Mouse (Mus musculus): ENCODE results near the gene Myh6.
"Not testable (repeated sequence)": the region's sequence is repeated elsewhere in the genome, so short reads cannot be mapped to it uniquely, and the experiment has no call there.

Myh6 gene

DNA sequence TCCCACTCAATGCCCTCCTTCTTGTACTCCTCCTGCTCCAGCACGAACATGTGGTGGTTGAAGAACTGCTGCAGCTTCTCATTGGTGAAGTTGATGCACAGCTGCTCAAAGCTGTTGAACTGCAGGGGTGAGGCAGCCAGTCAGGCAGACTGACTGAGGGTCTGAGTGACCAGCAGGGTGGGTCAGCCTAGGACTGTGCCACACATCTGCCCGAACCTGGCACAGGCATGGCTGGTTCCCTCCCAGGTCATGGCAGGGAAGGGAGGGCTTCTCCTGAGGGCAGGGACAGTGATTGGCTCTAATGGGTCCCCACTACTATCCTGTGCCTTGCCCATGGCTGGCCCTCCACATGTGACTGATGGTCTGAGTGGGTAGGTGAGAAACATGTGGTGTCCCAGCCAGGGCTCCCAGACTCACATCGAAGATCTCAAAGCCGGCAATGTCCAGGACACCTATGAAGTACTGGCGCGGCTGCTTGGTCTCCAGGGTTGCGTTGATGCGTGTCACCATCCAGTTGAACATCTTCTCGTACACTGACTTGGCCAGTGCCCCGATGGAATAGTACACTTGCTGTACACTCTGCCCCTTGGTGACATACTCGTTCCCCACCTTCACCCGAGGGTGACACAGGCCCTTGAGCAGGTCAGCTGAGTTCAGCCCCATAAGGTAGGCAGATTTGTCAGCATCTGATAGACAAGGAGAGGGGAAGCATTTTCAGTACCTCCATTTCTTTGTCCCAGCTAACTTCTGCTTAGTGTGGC is 6.7 kb downstream of the Myh6 start:
- in situ Hi-C loops (cut with MboI, MseI), result not testable (repeated sequence)

DNA sequence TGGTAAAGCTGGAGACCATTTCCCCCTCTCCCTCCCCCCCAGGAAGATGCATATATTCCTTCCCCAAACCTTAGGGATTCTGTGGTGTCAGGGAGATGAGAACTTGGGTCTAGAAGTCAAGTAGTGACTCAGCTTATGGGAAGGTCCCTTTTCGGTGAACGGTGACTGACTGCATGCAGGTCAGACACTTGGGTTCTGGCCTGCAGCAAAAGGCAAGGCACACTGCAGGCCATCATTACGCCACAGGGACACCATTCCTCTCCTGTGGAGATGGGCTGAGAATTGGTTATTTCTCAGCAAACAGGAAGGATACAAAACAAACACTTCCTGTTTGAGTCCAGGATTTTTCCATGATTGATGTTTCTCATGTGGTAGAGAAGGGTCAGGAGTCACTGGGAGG is 7.5 kb downstream of the Myh6 start:
- in situ Hi-C loops (cut with MboI, MseI), result no loop called here

DNA sequence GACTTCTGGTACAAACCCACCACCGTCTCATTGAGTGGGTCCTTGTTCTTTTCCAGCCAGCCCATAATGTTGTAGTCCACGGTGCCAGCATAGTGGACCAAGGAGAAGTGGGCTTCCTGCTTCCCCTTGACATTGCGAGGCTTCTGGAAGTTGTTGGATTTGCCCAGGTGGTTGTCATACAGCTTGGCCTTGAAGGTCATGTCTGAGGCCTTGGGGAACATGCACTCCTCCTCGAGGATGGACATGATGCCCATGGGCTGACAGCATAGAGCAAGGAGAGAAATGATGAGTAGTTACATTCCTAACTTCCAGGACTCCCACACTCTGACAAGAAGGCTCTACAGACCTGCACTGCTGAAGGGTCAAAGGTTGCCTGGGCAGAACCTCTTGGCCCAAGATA is 8.2 kb downstream of the Myh6 start:
- in situ Hi-C loops (cut with MboI, MseI), result no loop called here

DNA sequence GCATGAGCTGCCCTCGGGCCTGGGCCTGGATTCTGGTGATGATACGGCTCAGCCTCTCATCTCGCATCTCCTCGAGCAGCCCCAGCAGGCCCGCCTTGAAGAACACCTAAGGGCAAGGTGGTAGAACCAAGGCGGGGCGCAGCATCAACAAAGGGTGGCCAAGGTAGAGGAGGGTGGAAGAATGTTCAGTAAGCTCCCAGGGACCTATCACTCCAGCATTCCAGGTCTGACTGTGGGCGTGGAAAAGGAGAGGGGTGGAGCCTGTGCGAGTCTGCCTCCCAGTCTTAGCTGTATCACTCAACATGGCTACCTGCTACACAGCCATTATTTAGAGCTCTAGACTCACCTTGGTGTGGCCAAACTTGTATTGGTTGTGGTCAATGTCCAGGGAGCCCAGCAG is 10.2 kb downstream of the Myh6 start:
- in situ Hi-C loops (cut with MboI, MseI), result no loop called here

DNA sequence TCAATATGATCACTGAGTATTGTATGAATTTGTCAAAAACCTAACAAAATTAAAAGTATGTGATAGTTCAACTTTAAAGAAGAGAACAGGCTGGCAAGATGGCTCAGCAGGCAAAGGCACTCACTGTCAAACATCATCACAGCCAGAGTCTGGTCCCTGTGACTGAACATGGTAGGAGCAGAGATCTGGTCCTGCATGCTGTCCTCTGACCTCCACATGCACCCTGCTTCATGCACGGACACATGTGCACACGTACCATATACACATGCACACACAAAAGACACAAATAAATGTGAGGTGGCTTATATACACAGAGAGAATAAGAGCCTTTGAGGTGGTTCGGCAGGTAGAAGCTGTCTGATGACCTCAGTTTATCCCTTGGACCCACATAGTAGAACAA is 11.2 kb downstream of the Myh6 start:
- in situ Hi-C loops (cut with MboI, MseI), result no loop called here

DNA sequence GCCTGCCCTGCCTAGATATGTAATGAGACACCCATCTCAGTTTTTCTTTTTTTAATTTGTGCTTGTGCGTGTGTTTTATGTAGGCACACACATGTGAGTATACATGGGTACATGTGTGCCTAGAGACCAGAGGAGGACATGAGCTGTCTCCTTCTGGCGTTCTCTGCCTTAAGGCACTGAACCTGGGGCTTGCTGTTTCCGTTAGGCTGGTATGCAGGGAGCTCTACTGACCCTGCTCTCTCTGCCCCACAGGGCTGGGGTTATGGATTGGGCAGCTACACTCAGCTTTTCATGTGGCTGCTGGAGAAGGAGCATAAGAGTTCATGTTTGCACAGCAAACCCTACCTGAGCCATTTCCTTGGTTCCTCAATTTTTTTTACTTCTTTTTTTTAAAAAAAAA is 12.3 kb downstream of the Myh6 start:
- in situ Hi-C loops (cut with MboI, MseI), result no loop called here

DNA sequence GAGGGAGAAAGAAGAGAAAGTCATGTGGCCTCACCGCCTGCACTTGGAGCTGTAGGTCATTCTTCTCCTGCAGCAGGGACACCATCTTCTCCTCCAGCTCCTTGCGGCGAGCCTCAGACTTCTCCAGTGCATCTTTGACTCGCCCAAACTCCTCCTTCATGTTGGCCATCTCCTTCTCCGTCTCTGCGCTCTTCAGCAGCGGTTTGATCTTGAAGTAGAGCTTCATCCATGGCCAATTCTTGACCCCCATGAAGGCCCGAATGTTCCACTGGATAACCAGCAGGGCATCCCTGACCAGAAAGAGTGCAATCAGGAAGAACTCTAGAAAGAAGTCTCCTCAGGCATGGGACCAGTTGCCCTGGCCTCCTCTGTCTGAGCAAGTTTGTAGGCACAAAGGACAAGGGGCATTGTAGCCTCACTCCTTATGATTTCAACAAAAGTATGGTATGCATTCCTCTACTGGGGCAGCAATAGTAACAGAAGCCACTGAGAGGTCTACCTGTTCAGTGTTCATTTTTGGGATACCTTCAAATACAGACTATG is 13.0 kb downstream of the Myh6 start:
- in situ Hi-C loops (cut with MboI, MseI), result no loop called here

DNA sequence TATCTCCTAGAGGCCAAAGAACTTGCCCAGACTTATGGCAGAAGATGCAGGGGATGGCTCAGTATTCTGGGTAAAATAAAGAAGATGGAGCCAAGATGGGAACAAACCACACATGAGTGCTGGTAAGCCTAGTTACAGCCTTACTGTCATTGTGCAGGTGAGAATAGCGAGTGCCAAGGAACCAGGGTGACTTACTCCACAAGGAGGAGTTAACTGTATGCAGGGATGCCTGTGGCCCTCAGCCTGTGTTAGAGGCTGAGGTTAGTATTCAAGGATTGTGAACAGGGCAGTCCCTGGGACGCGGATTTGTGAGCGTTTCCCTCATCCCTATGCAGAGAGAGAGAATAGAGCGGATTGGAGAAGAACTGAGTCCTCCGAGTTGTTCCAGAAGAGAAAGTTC is 15.1 kb downstream of the Myh6 start:
- in situ Hi-C loops (cut with MboI, MseI), result no loop called here

DNA sequence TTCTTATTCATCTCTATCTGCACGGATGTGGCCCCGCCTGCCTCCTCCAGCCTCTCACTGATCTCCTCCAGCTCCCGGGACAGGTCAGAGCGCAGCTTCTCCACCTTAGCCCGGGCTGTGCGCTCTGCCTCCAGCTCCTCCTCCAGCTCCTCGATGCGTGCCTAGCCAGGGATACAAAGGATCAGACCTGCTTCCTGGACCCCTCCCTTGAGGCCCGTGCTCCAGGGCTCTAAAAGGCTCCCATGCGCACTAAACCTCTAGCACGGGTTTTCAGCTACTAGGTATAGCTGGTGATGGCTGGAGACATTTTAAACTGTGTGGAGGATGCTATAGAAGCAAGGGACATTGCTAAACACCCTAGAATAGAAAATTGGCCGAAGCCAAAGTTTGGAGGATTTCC is 16.2 kb downstream of the Myh6 start:
- in situ Hi-C loops (cut with MboI, MseI), result no loop called here

DNA sequence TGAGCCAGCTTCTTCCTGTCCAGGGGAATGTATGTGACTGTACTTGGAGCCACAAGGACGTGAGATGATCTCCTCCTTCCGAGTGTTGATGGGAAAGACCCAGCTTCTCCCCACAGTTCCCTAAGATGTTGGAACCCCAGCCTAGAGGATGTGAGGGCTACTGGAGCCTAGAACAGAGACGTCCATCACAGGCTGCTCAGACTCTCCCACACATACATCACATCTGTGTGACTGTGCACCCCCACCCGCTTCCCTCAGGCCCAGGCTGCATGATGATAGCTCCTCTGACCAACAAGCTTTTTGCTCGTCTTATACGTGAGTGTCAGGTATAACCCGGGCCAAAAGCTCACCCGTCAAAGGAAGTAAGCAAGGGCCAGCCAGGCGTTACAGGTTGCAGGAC is 17.9 kb downstream of the Myh6 start:
- in situ Hi-C loops (cut with MboI, MseI), result no loop called here

DNA sequence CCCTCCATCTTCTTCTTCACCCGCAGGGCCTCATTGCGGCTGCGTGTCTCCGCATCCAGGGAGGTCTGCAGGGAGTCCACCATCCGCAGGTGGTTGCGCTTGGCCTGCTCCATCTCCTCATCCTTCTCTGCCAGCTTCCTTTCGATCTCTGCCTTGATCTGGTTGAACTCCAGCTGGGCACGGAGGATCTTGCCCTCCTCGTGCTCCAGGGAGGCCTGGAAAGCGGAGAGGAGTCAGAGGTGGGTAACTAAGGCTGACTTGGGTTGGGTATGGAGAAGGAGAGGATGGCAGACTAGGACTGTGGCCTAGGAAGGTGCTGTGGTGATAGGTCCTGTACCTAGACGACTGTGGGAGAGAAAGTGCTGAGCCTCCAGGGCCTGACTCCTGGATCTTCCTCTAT is 19.7 kb downstream of the Myh6 start:
- in situ Hi-C loops (cut with MboI, MseI), result not testable (repeated sequence)

DNA sequence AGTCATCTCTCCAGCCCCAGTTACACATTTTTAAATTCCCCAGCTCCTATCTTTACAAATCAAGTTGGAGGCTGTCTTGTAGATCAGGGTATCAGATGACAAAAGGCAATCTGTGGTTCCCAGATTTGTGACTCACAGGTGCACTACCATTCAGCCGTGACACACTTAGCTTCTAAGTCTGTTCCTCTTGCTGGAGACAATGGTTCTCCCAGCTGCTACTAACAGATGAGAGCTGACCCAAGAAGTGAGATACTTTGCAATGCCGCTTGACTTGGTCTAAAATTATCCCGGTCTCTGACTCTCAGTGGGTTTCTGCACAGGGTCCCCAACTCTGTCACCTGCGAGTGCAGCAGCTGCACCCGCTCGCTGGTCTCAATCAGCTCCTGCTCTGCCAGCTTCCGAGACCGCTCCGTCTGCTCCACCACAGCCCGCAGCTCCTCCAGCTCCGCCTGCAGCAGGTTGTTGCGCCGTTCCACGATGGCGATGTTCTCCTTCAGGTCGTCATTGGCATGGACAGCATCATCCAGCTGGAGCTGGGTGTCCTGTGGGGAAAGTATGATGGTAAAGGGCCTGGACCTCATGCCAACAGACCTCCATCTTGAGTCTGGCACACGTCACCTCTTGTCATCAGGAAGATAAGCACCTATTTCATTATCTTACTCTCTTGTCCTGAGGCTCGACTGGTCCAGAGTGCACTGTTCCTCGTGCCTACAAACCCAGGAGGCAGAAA is 20.6 kb downstream of the Myh6 start:
- in situ Hi-C loops (cut with MboI, MseI), result no loop called here

DNA sequence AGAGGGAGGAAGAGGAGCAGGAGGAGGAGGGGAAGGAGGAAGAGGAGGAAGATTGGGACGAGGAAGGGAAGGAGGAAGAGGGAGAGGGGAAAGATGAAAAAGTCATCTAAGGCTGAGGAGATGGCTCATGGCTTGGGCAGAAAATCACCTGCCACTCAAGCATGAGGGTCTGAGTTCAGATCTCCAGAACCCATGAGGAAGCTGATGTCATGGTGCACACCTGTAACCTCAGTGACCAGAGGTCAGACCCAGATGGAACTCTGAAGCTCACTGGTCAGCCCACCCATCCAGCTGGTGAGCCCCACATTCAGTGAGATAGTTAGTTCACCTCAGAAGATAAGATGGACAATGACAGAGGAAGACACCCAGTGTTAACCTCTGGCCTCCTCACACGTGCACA is 21.8 kb downstream of the Myh6 start:
- in situ Hi-C loops (cut with MboI, MseI), result no loop called here

DNA sequence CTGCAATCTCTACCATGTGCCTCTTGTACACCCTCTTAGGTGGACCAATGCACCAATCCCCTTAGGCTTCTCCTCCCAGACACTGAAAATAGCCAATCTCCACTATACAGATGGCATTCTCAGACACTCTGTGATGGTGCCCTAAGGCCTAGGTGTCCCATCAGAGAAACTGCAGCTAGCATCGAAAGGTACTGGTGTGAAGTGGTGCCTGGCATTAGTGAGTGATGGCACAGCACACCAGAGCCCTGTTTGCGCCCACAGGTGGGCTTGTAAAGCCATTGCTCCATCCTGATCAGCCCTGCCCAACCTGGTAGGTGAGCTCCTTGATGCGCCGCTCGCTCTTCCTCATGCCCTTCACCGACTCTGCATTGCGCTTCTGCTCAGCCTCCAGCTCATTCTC is 22.8 kb downstream of the Myh6 start:
- in situ Hi-C loops (cut with MboI, MseI), result no loop called here

DNA sequence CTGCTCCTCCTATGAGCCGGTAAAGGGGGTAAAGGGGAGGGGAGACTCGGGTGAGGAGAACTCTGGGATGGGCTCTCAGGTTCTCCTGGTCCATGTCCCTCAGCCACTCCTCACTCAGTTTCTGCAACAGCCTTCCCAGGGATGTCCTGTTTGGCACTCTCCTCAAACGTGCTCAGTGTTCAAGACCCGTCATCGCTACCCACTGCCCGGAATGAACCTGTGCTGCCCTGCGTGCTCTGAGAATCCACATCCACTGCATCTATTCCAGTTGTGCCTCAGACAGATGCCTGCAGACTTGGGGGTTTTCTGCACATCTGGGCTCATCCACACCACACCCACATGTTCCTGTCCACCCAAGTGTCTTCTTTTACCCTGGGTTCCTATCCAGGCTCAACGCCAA is 24.2 kb downstream of the Myh6 start:
- in situ Hi-C loops (cut with MboI, MseI), result no loop called here

DNA sequence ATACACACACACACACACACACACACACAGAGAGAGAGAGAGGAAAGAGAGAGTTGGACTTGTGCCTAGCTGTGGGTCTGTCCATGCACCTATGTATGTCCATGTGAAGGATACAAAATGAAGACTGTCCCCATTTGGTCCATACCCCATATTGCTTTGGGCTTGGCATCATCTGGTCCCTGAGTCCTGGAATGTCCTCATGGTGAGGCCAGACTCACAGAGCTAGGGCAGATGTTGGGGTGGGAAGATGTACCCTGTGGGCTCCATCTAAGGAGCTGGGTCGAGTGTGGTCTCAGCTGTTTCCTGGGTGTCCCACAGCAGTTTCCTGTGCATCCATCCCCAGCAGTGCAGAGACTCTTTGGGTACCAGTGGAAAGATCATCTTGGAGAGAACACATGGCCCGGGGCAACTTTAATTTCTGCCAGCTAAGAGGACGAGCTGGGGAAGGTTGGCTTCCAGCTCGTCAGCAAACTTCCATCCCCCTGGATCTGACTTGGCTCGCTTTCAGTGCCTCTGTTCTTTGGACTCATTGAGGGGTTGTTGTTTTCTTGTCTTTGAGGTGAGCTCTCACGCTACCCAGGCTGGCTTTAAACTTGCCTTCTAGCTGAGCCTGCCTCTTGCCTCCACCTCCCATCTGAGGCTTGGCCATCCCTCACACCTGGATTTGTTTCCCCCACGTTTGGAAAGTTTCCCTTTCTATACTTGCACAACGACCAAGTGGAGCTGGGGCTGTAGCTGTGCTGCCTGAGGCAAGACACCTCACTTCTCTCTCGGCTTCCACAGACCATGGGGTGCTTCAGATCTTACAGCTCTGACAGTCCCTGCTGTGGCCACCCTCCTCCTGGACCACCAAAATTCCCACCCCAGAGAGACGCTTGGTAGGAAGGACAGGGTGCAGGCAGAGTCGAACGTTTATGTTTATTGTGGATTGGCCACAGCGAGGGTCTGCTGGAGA is 25.4 kb downstream of the Myh6 start:
- in situ Hi-C loops (cut with MboI, MseI), result no loop called here

DNA sequence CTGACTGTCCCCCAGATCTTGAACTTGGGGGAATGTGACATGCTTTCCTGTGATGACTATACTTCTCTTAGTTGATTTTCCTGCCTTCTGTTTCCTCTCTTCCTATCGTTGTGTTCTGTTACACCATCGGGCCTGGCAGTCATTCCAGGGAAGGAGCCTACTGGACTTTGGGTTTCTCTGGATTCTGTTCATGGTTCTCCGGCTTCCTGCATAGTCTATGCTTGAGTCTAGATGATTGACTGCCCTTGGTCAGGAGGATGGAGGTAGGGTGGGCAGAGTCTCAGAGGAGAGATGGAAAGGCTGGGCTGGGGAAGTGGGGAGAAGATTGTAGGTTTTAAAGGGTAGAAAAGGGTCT is 26.6 kb downstream of the Myh6 start:
- in situ Hi-C loops (cut with MboI, MseI), result no loop called here

DNA sequence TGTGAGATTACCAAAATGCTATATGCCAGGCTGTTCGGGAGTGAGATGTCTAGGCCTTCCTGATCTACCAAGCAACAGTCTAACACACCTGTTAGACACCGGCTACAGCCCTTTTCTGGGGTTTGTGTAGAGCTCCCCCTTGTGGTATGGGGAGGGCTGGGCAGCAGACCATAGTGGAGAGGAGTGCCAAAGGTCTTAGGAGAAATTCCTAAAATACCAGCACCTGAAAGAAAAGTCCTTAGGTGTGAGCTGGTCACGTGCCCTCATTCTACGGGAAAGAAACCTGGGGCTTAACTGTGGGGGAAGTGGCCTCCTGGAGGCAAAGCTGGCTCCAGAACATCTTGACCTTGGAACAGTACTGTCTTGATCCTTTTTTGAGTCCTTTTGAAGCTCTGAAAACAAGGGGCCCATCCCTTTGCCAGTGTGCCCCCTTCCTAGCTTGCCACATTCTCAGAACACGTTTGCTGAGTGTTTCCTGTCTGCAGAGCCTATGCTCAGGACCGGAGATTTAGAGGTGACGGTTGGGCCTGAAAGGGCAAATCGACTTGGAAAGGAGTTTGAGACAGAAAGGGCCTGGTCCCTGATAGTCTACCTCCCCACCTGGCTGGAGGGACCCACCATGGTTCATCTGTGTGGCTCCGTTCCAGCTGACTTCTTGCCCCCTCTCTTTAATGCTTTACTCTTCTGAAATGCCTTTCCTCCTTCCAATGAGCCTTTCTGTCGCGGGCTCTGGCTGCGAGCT is 27.1 kb downstream of the Myh6 start:
- in situ Hi-C loops (cut with MboI, MseI), result no loop called here

DNA sequence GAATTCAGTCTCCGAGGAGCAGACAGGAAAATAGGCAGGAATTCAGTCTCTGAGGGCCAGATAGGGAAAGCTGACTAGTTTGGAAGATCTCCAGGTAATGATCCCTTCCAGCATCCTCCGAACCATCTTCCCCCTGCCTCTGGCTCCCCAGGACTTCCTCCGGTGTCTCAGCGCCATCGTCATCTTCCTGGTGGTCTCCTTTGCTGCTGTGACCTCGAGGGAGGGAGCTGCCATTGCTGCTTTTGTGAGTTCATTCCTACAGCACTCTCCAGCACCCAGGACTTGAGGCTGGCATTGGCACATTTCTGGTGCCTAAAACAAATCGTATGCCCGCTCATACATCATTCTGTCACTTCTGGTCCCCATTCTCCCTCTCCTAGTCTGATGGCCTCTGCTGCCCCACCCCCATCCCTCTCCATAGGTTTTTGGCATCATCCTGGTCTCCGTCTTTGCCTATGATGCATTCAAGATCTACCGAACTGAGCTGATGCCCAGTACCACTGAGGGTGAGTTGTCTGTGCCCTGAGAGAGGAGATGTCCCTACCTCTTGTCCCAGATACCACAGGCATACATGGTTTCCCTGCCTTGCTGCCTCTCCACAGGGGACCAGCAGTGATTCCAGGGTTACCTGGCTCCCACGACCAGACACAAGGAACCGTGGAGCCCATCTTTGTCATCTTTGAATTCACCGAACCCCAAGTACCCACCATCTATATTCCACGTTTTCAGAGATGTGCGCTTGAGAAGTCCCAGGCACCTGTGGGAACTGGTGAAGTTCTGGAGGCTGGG is 28.1 kb downstream of the Myh6 start:
- in situ Hi-C loops (cut with MboI, MseI), result no loop called here

DNA sequence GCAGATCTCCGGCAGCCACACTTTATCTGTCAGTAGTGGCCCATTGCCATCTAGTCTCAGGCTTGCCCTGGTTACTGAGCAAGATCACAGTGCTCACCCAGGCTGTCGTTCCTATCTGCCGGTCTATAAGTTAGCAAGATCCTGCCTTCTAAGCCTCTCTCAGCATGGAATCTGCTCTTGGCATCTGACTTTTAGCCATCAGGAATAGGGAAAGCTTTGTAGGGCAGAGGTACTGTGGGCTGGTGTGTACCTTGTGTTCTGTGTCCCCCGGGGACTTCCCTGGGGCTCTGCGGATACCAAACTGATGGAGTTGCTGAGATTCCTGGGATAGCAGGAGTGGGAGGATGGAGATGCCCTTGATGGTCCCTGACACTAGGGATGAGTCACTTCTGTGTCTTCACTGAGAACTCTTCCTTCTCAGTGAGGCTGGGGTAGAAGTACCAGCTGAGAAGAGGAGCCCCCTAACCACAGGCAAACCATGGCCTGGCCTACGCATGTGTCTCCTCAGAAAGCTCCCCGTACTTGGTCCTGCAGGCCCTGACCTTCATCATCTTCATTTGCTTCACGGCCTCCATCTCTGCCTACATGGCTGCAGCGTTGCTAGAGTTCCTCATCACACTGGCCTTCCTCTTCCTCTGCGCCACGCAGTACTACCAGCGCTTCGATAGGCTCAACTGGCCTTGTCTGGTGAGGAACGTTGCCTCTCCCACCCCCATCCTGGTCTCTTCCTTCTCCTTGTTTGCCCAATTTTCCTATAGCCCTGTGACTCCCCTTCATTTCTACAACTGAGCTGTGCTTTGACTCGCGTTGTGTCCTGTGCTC is 29.2 kb downstream of the Myh6 start:
- in situ Hi-C loops (cut with MboI, MseI), result no loop called here

All from T-helper 2 cell (primary cell).